8 mouse cellular contexts compared by ENCODE assay signal in genomic region chr5:102843934-102844709, GRCm38 (mm10).
DNase-seq lines count a peak whose midpoint lies in the region; ATAC-seq lines count a peak whose summit lies in the region.
"Had no signal": no experiment of that assay in that cellular context is flagged by ENCODE, and none has a peak within 500 bp of the region (broad histone marks: within the 10 kb centered on the region; RNA-seq: fewer than 3 reads in every experiment).

No protein-coding gene starts in this region.

- no peak overlapping the region for H3K9ac ChIP-seq in midbrain, embryonic 13.5 days (replicated peaks)
- H3K9ac ChIP-seq in kidney, embryonic 14.5 days (ENCODE audit: low read depth, low read length), result no peak overlapping the region
- H3K9ac ChIP-seq in liver, embryonic 15.5 days, result no peak overlapping the region

- 0 out of 2 replicates have a peak, but pooled peaks have one; percentile 6 for ATAC-seq in midbrain, embryonic 13.5 days
- ATAC-seq in kidney, embryonic 14.5 days (ENCODE audit: low FRiP score, low TSS enrichment), result peak; percentile 68
- peak; percentile 75 for ATAC-seq in liver, embryonic 15.5 days (ENCODE audit: insufficient read depth)

- no peaks in the 10 kb centered on the region for H3K9me3 ChIP-seq in midbrain, embryonic 13.5 days
- H3K9me3 ChIP-seq in midbrain, embryonic 10.5 days (replicated peaks), result no peaks in the 10 kb centered on the region
- H3K9me3 ChIP-seq in kidney, embryonic 14.5 days (ENCODE audit: control insufficient read depth, low read length), result no peaks in the 10 kb centered on the region
- no peaks in the 10 kb centered on the region for H3K9me3 ChIP-seq in liver, embryonic 15.5 days (replicated peaks)
- H3K9me3 ChIP-seq: midbrain, embryonic 12.5 days had no signal

- no peak overlapping the region for H3K4me3 ChIP-seq in midbrain, embryonic 13.5 days (replicated peaks)
- H3K4me3 ChIP-seq in midbrain, embryonic 10.5 days, result no peak overlapping the region
- H3K4me3 ChIP-seq in kidney, embryonic 14.5 days (ENCODE audit: low read length), result no peak overlapping the region
- no peak overlapping the region for H3K4me3 ChIP-seq in liver, embryonic 15.5 days (replicated peaks)

- no peaks in the 10 kb centered on the region for H3K36me3 ChIP-seq in midbrain, embryonic 13.5 days
- H3K36me3 ChIP-seq in midbrain, embryonic 10.5 days, result no peaks in the 10 kb centered on the region
- no peaks in the 10 kb centered on the region for H3K36me3 ChIP-seq in kidney, embryonic 14.5 days (ENCODE audit: control insufficient read depth, insufficient read depth, low read length)
- no peaks in the 10 kb centered on the region for H3K36me3 ChIP-seq in liver, embryonic 15.5 days (replicated peaks)
- H3K36me3 ChIP-seq: midbrain, embryonic 12.5 days had no signal

- 0 out of 2 replicates have a peak overlapping the region, but pooled peaks have one; percentile 81 for H3K27ac ChIP-seq in midbrain, embryonic 13.5 days
- H3K27ac ChIP-seq in midbrain, embryonic 10.5 days (replicated peaks), result no peak overlapping the region
- H3K27ac ChIP-seq in kidney, embryonic 14.5 days (ENCODE audit: low read depth, low read length), result peak overlapping the region; percentile 45; the same call in 1 of the 2 replicates
- no peak overlapping the region for H3K27ac ChIP-seq in liver, embryonic 15.5 days (replicated peaks)

- H3K4me2 ChIP-seq in midbrain, embryonic 13.5 days (replicated peaks), result peak overlapping the region; percentile 78; the same call in 1 of the 2 replicates
- H3K4me2 ChIP-seq in kidney, embryonic 14.5 days (replicated peaks; ENCODE audit: low read depth, low read length), result no peak overlapping the region
- peak overlapping the region; percentile 54; the same call in 1 of the 2 replicates for H3K4me2 ChIP-seq in liver, embryonic 15.5 days

- DNase-seq in midbrain, embryonic 10.5 days (ENCODE audit: low spot score), result no peak
- DNase-seq in layer of hippocampus, adult 11-12 months (ENCODE audit: low spot score), result no peak
- no peak for DNase-seq in natural killer cell, adult 2 months (ENCODE audit: low spot score in 2 of 2)
- no peak for DNase-seq in adrenal gland, postnatal 10 days

- no peaks in the 10 kb centered on the region; the same call in 1 of the 2 replicates for H3K27me3 ChIP-seq in midbrain, embryonic 13.5 days
- H3K27me3 ChIP-seq in midbrain, embryonic 10.5 days (ENCODE audit: low read depth, poor library complexity, severe bottlenecking), result peaks cover 11% of the 10 kb centered on the region; the same call in 1 of the 2 replicates
- no peaks in the 10 kb centered on the region for H3K27me3 ChIP-seq in kidney, embryonic 14.5 days (ENCODE audit: control insufficient read depth, insufficient read depth, low read length)
- peaks cover 3% of the 10 kb centered on the region; the same call in 1 of the 2 replicates for H3K27me3 ChIP-seq in liver, embryonic 15.5 days

- WGBS in midbrain, embryonic 13.5 days, result 40% methylated on average over 5 of the region's 5 CpGs
- whole genome bisulfite sequencing in midbrain, embryonic 10.5 days, result 32% methylated on average over 5 of the region's 5 CpGs
- WGBS in kidney, embryonic 14.5 days, result 36% methylated on average over 5 of the region's 5 CpGs
- 39% methylated on average over 5 of the region's 5 CpGs for WGBS in liver, embryonic 15.5 days (ENCODE audit: insufficient replicate concordance)

- H3K4me1 ChIP-seq in midbrain, embryonic 13.5 days (replicated peaks), result peaks cover 37% of the 10 kb centered on the region
- peaks cover 46% of the 10 kb centered on the region for H3K4me1 ChIP-seq in midbrain, embryonic 10.5 days
- 0 out of 2 replicates have a peak, but pooled peaks cover 2% of the 10 kb centered on the region for H3K4me1 ChIP-seq in kidney, embryonic 14.5 days (ENCODE audit: control insufficient read depth, insufficient read depth, low read length)
- no peaks in the 10 kb centered on the region for H3K4me1 ChIP-seq in liver, embryonic 15.5 days (replicated peaks)

Comparison
In these comparisons a context has a peak if more than half of its experiments do, and no peak if none do; other contexts are left out.
1. H3K27ac ChIP-seq: peak in midbrain, embryonic 13.5 days (single experiment) and kidney, embryonic 14.5 days (single experiment); none in midbrain, embryonic 10.5 days (single experiment) and liver, embryonic 15.5 days (single experiment).
2. ATAC-seq: peak in every context shown above with its lines; median percentile 75 in liver, embryonic 15.5 days; 68 in kidney, embryonic 14.5 days; 6 in midbrain, embryonic 13.5 days.